Mouse (Mus musculus): ENCODE measurements around the gene Fam19a1.

Fam19a1 gene

GRCm38 (mm10) chr6:96581187-96581586 is 468.2 kb downstream of the Fam19a1 start:
- no peaks in the 10 kb centered on the region for H3K27me3 ChIP-seq (ENCODE audit: insufficient read depth, low read length)
- H3K4me1 ChIP-seq (replicated peaks; ENCODE audit: low read depth, low read length) = no peaks in the 10 kb centered on the region
- TF ChIP-seq NANOG (IDR thresholded peaks at IDR 0.05; ENCODE audit: borderline replicate concordance, low read length) (no peak), POU5F1 (IDR thresholded peaks at IDR 0.05; ENCODE audit: borderline replicate concordance, low read length) (no peak), CTCF (conservative IDR thresholded peaks at IDR 0.05; ENCODE audit: low read length) (no peak)
- no peaks in the 10 kb centered on the region for H3K36me3 ChIP-seq (ENCODE audit: insufficient read depth, low read length)
- H3K9me3 ChIP-seq (ENCODE audit: low read length) = no peaks in the 10 kb centered on the region
- H3K4me3 ChIP-seq (replicated peaks; ENCODE audit: low read length) = no peak overlapping the region

GRCm38 (mm10) chr6:96587427-96587826 is 474.5 kb downstream of the Fam19a1 start:
- Histone ChIP-seq H3K4me1 (replicated peaks; ENCODE audit: low read depth, low read length) (0 out of 2 replicates have a peak, but pooled peaks cover 3% of the 10 kb centered on the region), H3K9me3 (ENCODE audit: low read length) (no peaks in the 10 kb centered on the region), H3K36me3 (ENCODE audit: insufficient read depth, low read length) (no peaks in the 10 kb centered on the region), H3K4me3 (replicated peaks; ENCODE audit: low read length) (no peak overlapping the region), H3K27me3 (ENCODE audit: insufficient read depth, low read length) (no peaks in the 10 kb centered on the region; the same call in 1 of the 2 replicates)
- TF ChIP-seq CTCF (conservative IDR thresholded peaks at IDR 0.05; ENCODE audit: low read length) (no peak), NANOG (IDR thresholded peaks at IDR 0.05; ENCODE audit: borderline replicate concordance, low read length) (no peak), POU5F1 (IDR thresholded peaks at IDR 0.05; ENCODE audit: borderline replicate concordance, low read length) (no peak)

- TF ChIP-seq NANOG (IDR thresholded peaks at IDR 0.05; ENCODE audit: borderline replicate concordance, low read length) (no peak), CTCF (conservative IDR thresholded peaks at IDR 0.05; ENCODE audit: low read length) (no peak), POU5F1 (IDR thresholded peaks at IDR 0.05; ENCODE audit: borderline replicate concordance, low read length) (no peak)
- 0 out of 2 replicates have a peak, but pooled peaks cover 3% of the 10 kb centered on the region for H3K4me1 ChIP-seq (replicated peaks; ENCODE audit: low read depth, low read length)
- H3K4me3 ChIP-seq (replicated peaks; ENCODE audit: low read length) = no peak overlapping the region
- H3K9me3 ChIP-seq (ENCODE audit: low read length) = no peaks in the 10 kb centered on the region
- no peaks in the 10 kb centered on the region for H3K36me3 ChIP-seq (ENCODE audit: insufficient read depth, low read length)
- H3K27me3 ChIP-seq (ENCODE audit: insufficient read depth, low read length) = no peaks in the 10 kb centered on the region; the same call in 1 of the 2 replicates
Measured at GRCm38 (mm10) chr6:96593031-96593430, 480.1 kb downstream of the Fam19a1 start.

GRCm38 (mm10) chr6:96595201-96595600 is 482.2 kb downstream of the Fam19a1 start:
- TF ChIP-seq CTCF (conservative IDR thresholded peaks at IDR 0.05; ENCODE audit: low read length) (no peak), NANOG (IDR thresholded peaks at IDR 0.05; ENCODE audit: borderline replicate concordance, low read length) (no peak), POU5F1 (IDR thresholded peaks at IDR 0.05; ENCODE audit: borderline replicate concordance, low read length) (no peak)
- Histone ChIP-seq H3K36me3 (ENCODE audit: insufficient read depth, low read length) (no peaks in the 10 kb centered on the region), H3K27me3 (ENCODE audit: insufficient read depth, low read length) (no peaks in the 10 kb centered on the region), H3K4me1 (replicated peaks; ENCODE audit: low read depth, low read length) (0 out of 2 replicates have a peak, but pooled peaks cover 3% of the 10 kb centered on the region), H3K4me3 (replicated peaks; ENCODE audit: low read length) (peak overlapping the region; percentile 37; the same call in 1 of the 2 replicates), H3K9me3 (ENCODE audit: low read length) (no peaks in the 10 kb centered on the region)

GRCm38 (mm10) chr6:96624196-96624595 is 511.2 kb downstream of the Fam19a1 start:
- no peaks in the 10 kb centered on the region for H3K36me3 ChIP-seq (ENCODE audit: insufficient read depth, low read length)
- no peaks in the 10 kb centered on the region for H3K9me3 ChIP-seq (ENCODE audit: low read length)
- H3K4me1 ChIP-seq (replicated peaks; ENCODE audit: low read depth, low read length) = no peaks in the 10 kb centered on the region
- no peak overlapping the region for H3K4me3 ChIP-seq (replicated peaks; ENCODE audit: low read length)
- no peaks in the 10 kb centered on the region for H3K27me3 ChIP-seq (ENCODE audit: insufficient read depth, low read length)
- TF ChIP-seq POU5F1 (IDR thresholded peaks at IDR 0.05; ENCODE audit: borderline replicate concordance, low read length) (no peak), NANOG (IDR thresholded peaks at IDR 0.05; ENCODE audit: borderline replicate concordance, low read length) (no peak), CTCF (conservative IDR thresholded peaks at IDR 0.05; ENCODE audit: low read length) (no peak)

- Histone ChIP-seq H3K9me3 (ENCODE audit: low read length) (no peaks in the 10 kb centered on the region), H3K4me3 (replicated peaks; ENCODE audit: low read length) (no peak overlapping the region), H3K27me3 (ENCODE audit: insufficient read depth, low read length) (no peaks in the 10 kb centered on the region), H3K36me3 (ENCODE audit: insufficient read depth, low read length) (no peaks in the 10 kb centered on the region), H3K4me1 (replicated peaks; ENCODE audit: low read depth, low read length) (no peaks in the 10 kb centered on the region)
- TF ChIP-seq NANOG (IDR thresholded peaks at IDR 0.05; ENCODE audit: borderline replicate concordance, low read length) (no peak), CTCF (conservative IDR thresholded peaks at IDR 0.05; ENCODE audit: low read length) (no peak)
Measured at GRCm38 (mm10) chr6:96631518-96631917, 518.6 kb downstream of the Fam19a1 start.

- no peaks in the 10 kb centered on the region for H3K27me3 ChIP-seq (ENCODE audit: insufficient read depth, low read length)
- no peaks in the 10 kb centered on the region for H3K9me3 ChIP-seq (ENCODE audit: low read length)
- no peaks in the 10 kb centered on the region for H3K4me1 ChIP-seq (replicated peaks; ENCODE audit: low read depth, low read length)
- H3K36me3 ChIP-seq (ENCODE audit: insufficient read depth, low read length) = no peaks in the 10 kb centered on the region
- H3K4me3 ChIP-seq (replicated peaks; ENCODE audit: low read length) = no peak overlapping the region
- TF ChIP-seq NANOG (IDR thresholded peaks at IDR 0.05; ENCODE audit: borderline replicate concordance, low read length) (no peak), CTCF (conservative IDR thresholded peaks at IDR 0.05; ENCODE audit: low read length) (no peak), POU5F1 (IDR thresholded peaks at IDR 0.05; ENCODE audit: borderline replicate concordance, low read length) (no peak)
Measured at GRCm38 (mm10) chr6:96632243-96632642, 519.3 kb downstream of the Fam19a1 start.

GRCm38 (mm10) chr6:96635663-96636062 is 522.7 kb downstream of the Fam19a1 start:
- Histone ChIP-seq H3K27me3 (ENCODE audit: insufficient read depth, low read length) (no peaks in the 10 kb centered on the region), H3K36me3 (ENCODE audit: insufficient read depth, low read length) (no peaks in the 10 kb centered on the region), H3K4me1 (replicated peaks; ENCODE audit: low read depth, low read length) (no peaks in the 10 kb centered on the region), H3K4me3 (replicated peaks; ENCODE audit: low read length) (no peak overlapping the region), H3K9me3 (ENCODE audit: low read length) (no peaks in the 10 kb centered on the region)
- TF ChIP-seq POU5F1 (IDR thresholded peaks at IDR 0.05; ENCODE audit: borderline replicate concordance, low read length) (no peak), CTCF (conservative IDR thresholded peaks at IDR 0.05; ENCODE audit: low read length) (no peak), NANOG (IDR thresholded peaks at IDR 0.05; ENCODE audit: borderline replicate concordance, low read length) (no peak)

GRCm38 (mm10) chr6:96648742-96649141 is 535.8 kb downstream of the Fam19a1 start:
- H3K9me3 ChIP-seq (ENCODE audit: low read length) = no peaks in the 10 kb centered on the region
- H3K4me1 ChIP-seq (replicated peaks; ENCODE audit: low read depth, low read length) = no peaks in the 10 kb centered on the region
- no peaks in the 10 kb centered on the region for H3K27me3 ChIP-seq (ENCODE audit: insufficient read depth, low read length)
- H3K36me3 ChIP-seq (ENCODE audit: insufficient read depth, low read length) = no peaks in the 10 kb centered on the region
- no peak for TF ChIP-seq POU5F1 (IDR thresholded peaks at IDR 0.05; ENCODE audit: borderline replicate concordance, low read length)
- no peak overlapping the region for H3K4me3 ChIP-seq (replicated peaks; ENCODE audit: low read length)
